Mouse (Mus musculus) liver, postnatal 0 days (tissue): Measurements from ENCODE around the gene Snapin. TPM values are rescaled to one million over a fixed set of nuclear protein-coding genes. Genes with fewer than 3 reads are reported as not detected.
A peak's percentile ranks its signal among the peaks of the same experiment; 100 is the strongest.

Source experiments
- ATAC-seq: fragments of 200-750 bp; cut with Nextera tagmentation; 2 replicates; pipeline ENCODE4 v1.8.0; 2017; ENCODE audit warnings: mild to moderate bottlenecking, moderate library complexity
- DNase-seq: peaks from one replicate; pipeline ENCODE4 v3.0.0-alpha.2; 2016
- H3K27ac ChIP-seq: fragments of 300-500 bp; sonication (generic); 2 replicates; pipeline ENCODE4 v1.5.1; 2014; ENCODE audit warnings: antibody characterized with exemption, moderate library complexity, mild to moderate bottlenecking, low read depth
- H3K27me3 ChIP-seq: fragments of 300-500 bp; sonication (generic); 2 replicates; pipeline ENCODE4 v1.6.1; 2014; ENCODE audit warnings: low read length, control low read depth, mixed read lengths; ENCODE audit not compliant: insufficient read depth
- H3K36me3 ChIP-seq: fragments of 300-500 bp; sonication (generic); replicated peaks from 2 replicates; pipeline ENCODE4 v1.6.1; 2014; ENCODE audit warnings: mild to moderate bottlenecking, control low read depth, low read length, moderate library complexity, mixed read lengths; ENCODE audit not compliant: insufficient read depth
- H3K4me1 ChIP-seq: fragments of 300-500 bp; sonication (generic); 2 replicates; pipeline ENCODE4 v1.6.1; 2014; ENCODE audit warnings: antibody characterized with exemption, mild to moderate bottlenecking, control low read depth; ENCODE audit not compliant: insufficient read depth
- H3K4me2 ChIP-seq: fragments of 300-500 bp; sonication (generic); 2 replicates; pipeline ENCODE4 v1.6.1; 2014; ENCODE audit warnings: low read depth, mild to moderate bottlenecking, low read length, moderate library complexity, mixed read lengths
- H3K4me3 ChIP-seq: fragments of 300-500 bp; sonication (generic); 2 replicates; pipeline ENCODE4 v1.5.1; 2014; ENCODE audit warnings: low read depth, low read length
- H3K9ac ChIP-seq: fragments of 300-500 bp; sonication (generic); replicated peaks from 2 replicates; pipeline ENCODE4 v1.6.1; 2014; ENCODE audit warnings: mild to moderate bottlenecking, moderate library complexity
- H3K9me3 ChIP-seq: fragments of 300-500 bp; sonication (generic); 2 replicates; pipeline ENCODE4 v1.6.1; 2016; ENCODE audit warnings: mild to moderate bottlenecking, control low read depth, low read length, mixed read lengths
- CTCF ChIP-seq: sonication (generic); IDR thresholded peaks from 2 replicates; pipeline ENCODE4 v1.5.1; 2016; ENCODE audit warnings: antibody characterized with exemption, low read depth
- EP300 ChIP-seq: IDR thresholded peaks from 2 replicates; pipeline ENCODE4 v1.6.1; 2016; ENCODE audit warnings: antibody characterized with exemption, low read depth, mild to moderate bottlenecking
- WGBS: fragments of 180-500 bp; shearing (Covaris S2); extraction: QIAGEN DNeasy Blood & Tissue Kit; methylation state at CpG from one replicate; pipeline ENCODE4 v1.1.7; 2014; ENCODE audit not compliant: insufficient replicate concordance; 5-methylcytosine and 5-hydroxymethylcytosine counted together
- polyA plus RNA-seq: library from polyadenylated mRNA; unstranded; fragments of >200 nt; fragmentation: Nextera tagmentation; extraction: Ambion mirVana; gene quantifications from 2 replicates; pipeline ENCODE4 v1.2.1, GENCODE M21; 2015

The Snapin gene
- polyA plus RNA-seq, 1 experiment from 2014 or later, result 23.6 TPM

DNA sequence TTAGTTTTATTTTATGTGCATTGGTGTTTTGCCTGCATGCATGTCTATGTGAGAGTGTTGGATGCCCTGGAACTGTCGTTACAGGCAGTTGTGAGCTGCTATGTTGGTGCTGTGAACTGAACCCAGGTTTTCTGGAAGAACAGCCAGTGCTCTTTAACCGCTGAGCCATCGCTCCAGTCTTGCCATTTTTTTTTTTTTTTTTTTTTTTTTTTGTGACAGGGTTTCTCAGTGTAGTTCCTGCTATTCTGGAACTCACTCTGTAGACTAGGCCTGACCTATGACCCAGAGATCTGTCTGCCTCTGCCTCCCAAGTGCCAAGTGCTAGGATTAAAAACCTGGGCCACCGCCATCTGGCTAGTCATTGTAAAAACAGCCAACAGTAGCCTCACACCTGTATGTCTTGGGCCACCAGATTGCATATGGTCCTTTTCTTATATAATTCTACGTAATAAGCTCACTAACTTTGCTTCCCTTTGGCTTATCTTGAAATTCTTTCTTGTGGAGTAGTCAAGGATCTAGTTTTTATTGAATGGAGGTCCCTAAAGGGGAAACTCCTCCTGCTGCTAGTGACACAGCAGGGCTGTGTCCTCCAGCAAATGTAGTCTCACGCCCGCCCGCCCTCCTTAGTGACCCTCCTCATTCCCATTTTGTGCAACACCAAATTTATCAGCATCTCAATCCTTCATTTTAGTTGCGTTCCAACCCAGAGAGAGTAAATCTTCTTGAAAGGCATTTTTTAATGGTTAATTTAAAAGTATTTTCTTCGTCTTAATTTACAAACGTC is 45.2 kb downstream of the Snapin start:
- no peak for DNase-seq

DNA sequence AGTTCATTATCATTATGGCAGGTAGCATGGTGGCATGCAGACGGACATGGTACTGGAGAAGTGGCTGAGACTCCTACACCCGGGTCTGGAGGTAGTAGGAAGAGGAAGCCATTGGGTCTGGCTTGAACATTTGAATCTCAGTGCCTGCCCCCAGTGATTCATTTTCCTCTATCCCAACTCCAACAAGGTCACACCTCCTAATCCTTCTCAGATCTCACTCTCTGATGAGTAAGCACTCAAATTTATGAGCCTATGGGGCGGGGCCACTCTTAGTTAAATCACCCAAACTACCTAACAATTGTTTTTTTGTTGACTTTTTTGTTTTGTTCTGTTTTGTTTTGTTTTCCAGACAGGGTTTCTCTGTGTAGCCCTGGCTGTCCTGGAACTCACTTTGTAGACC is 46.9 kb downstream of the Snapin start:
- Histone ChIP-seq H3K4me3 (no peak overlapping the region), H3K9me3 (no peaks in the 10 kb centered on the region), H3K27me3 (no peaks in the 10 kb centered on the region), H3K4me1 (peaks cover 13% of the 10 kb centered on the region), H3K36me3 (no peaks in the 10 kb centered on the region), H3K9ac (no peak overlapping the region), H3K27ac (no peak overlapping the region), H3K4me2 (no peak overlapping the region)
- no peak for TF ChIP-seq CTCF
- no peak for TF ChIP-seq EP300
- 82% methylated on average over 3 of the region's 3 CpGs for WGBS
- DNase-seq (no peak), ATAC-seq (no peak)

More for the DNA sequence above, 45.2 kb downstream of the Snapin start:
- peak overlapping the region; percentile 72 for H3K4me2 ChIP-seq
- H3K9ac ChIP-seq, result no peak overlapping the region
- peak overlapping the region; percentile 69 for H3K27ac ChIP-seq
- no peak for TF ChIP-seq CTCF
- TF ChIP-seq EP300, result no peak
- no peaks in the 10 kb centered on the region for H3K27me3 ChIP-seq
- no peaks in the 10 kb centered on the region for H3K9me3 ChIP-seq
- peaks cover 13% of the 10 kb centered on the region for H3K4me1 ChIP-seq
- H3K4me3 ChIP-seq, result peak overlapping the region; percentile 42; the same call in 1 of the 2 replicates
- ATAC-seq, result no peak
- H3K36me3 ChIP-seq, result no peaks in the 10 kb centered on the region
- WGBS, result 58% methylated on average over 11 of the region's 11 CpGs

DNA sequence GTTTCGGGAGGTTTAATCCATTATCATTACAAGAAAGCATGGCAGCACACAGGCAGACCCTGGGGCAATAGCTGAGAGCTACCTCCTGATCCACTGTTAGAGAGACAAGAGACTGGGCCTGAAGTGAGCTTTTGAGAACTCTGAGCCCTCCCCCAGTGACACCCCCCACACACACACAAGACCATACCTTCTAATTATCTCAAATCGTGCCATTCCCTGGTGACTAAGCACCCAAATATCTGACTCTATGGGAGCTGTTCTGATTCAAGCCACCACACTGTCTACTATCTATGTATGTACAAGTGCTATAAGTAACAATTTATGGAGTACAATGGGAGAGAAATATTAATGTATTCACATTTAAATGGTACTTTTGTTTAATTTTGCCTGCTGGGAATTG is 50.1 kb downstream of the Snapin start:
- no peak for TF ChIP-seq CTCF
- TF ChIP-seq EP300, result no peak
- no peaks in the 10 kb centered on the region for H3K9me3 ChIP-seq
- H3K27ac ChIP-seq, result no peak overlapping the region
- WGBS, result 82% methylated on average over 2 of the region's 2 CpGs
- H3K4me2 ChIP-seq, result no peak overlapping the region
- H3K4me3 ChIP-seq, result no peak overlapping the region
- H3K36me3 ChIP-seq, result no peaks in the 10 kb centered on the region
- no peaks in the 10 kb centered on the region for H3K27me3 ChIP-seq
- no peak for DNase-seq
- H3K9ac ChIP-seq, result no peak overlapping the region
- no peak for ATAC-seq
- H3K4me1 ChIP-seq, result peaks cover 3% of the 10 kb centered on the region

Other genes starting within 250 kb of the Snapin start
- gene Creb3l4, start 247.5 kb downstream of the Snapin start, polyA plus RNA-seq, result 0.15 and 0.41 TPM in 2 replicates
- 41.7 and 54.0 TPM in 2 replicates for gene Slc39a1, start 242.9 kb downstream of the Snapin start, polyA plus RNA-seq
- gene Crtc2, start 236.9 kb downstream of the Snapin start, polyA plus RNA-seq, result 6.6 and 7.9 TPM in 2 replicates
- gene Dennd4b, start 225.8 kb downstream of the Snapin start, polyA plus RNA-seq, result 2.0 TPM in 2 replicates
- gene Gatad2b, start 197.9 kb downstream of the Snapin start, polyA plus RNA-seq, result 2.3 and 3.1 TPM in 2 replicates
- gene Slc27a3, start 101.1 kb downstream of the Snapin start, polyA plus RNA-seq, result 0.58 and 0.69 TPM in 2 replicates
- 4.0 and 4.6 TPM in 2 replicates for gene Ints3, start 57.4 kb downstream of the Snapin start, polyA plus RNA-seq
- 5.9 and 6.2 TPM in 2 replicates for gene Npr1, start 25.2 kb downstream of the Snapin start, polyA plus RNA-seq
- gene Ilf2, start 14.9 kb downstream of the Snapin start, polyA plus RNA-seq, result 23.1 and 27.6 TPM in 2 replicates
- 39.9 and 42.9 TPM in 2 replicates for gene Chtop, start 18.5 kb upstream of the Snapin start, polyA plus RNA-seq
- 116 and 118 TPM in 2 replicates for gene S100a1, start 23.4 kb upstream of the Snapin start, polyA plus RNA-seq
- 35.5 and 36.1 TPM in 2 replicates for gene S100a13, start 23.4 kb upstream of the Snapin start, polyA plus RNA-seq
- gene S100a14, start 35.8 kb upstream of the Snapin start, polyA plus RNA-seq, result 0.09 TPM in 1 of 2 replicates, not detected in the other
- 41.3 and 43.5 TPM in 2 replicates for gene S100a16, start 46.2 kb upstream of the Snapin start, polyA plus RNA-seq
- gene S100a3, start 69.5 kb upstream of the Snapin start, polyA plus RNA-seq, result not detected in 2 replicates
- not detected in 2 replicates for gene S100a2, start 99.2 kb upstream of the Snapin start, polyA plus RNA-seq
- gene Gm42674, start 110.9 kb upstream of the Snapin start, polyA plus RNA-seq, result not detected in 2 replicates
- gene S100a4, start 112.7 kb upstream of the Snapin start, polyA plus RNA-seq, result 4.0 and 4.6 TPM in 2 replicates
- gene S100a5, start 117.5 kb upstream of the Snapin start, polyA plus RNA-seq, result not detected in 2 replicates
- gene S100a6, start 121.8 kb upstream of the Snapin start, polyA plus RNA-seq, result 49.1 and 55.6 TPM in 2 replicates
- gene S100a7a, start 163.0 kb upstream of the Snapin start, polyA plus RNA-seq, result not detected in 2 replicates
- 3,883 and 4,059 TPM in 2 replicates for gene S100a8, start 177.9 kb upstream of the Snapin start, polyA plus RNA-seq
- gene S100a9, start 204.7 kb upstream of the Snapin start, polyA plus RNA-seq, result 2,494 and 2,662 TPM in 2 replicates
- gene Pglyrp4, start 235.9 kb upstream of the Snapin start, polyA plus RNA-seq, result not detected in 2 replicates